Mouse (Mus musculus): ENCODE data around the gene Efr3b. TPM values are rescaled to one million over a fixed set of nuclear protein-coding genes. Genes with fewer than 3 reads are reported as not detected.

Gene Efr3b
- total and polyA plus RNA-seq, 2 experiments from 2014 or later, result 32.8 to 111 TPM

DNA sequence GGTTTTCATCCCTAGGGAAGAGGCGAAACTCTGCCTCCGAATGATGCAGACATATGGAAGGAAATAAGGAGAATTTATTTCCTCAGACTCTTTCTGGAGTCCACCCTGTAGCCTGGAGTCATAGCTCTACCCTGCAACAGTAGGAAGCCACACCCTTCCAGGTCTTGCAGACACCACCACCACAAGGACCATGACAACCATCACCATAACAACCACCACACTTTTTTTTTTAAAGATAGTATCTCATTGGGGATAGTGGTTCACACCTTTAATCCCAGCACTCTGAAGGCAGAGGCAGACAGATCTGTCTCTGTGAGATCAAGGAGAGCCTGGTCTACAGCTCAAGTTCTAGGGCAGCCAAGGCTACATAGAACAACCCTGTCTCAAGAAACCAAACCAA is 26.8 kb upstream of the Efr3b start:
- ATAC-seq (ENCODE audit: low FRiP score), result no peak
- WGBS, result 97% methylated on average over 2 of the region's 2 CpGs

DNA sequence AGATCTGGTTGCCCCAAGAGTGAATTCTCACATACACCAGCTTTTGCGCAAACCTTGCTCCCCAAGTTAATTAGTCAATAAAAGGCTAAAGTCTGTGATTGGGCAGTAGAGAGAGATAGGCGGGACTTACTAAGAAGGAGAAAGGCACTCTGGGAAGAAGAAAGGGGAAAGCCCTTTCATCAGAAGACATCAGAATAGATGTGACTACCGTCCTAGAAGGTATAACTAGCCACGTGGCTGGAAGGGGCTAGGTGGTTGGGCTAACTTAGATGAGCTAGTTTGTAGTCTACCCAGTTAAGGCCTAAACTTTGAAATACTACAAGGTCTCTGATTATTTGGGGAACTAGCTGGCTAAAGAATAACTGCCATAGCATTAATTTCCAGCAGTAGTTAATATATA is 21.0 kb upstream of the Efr3b start:
- H3K9ac ChIP-seq (replicated peaks; ENCODE audit: low read length, poor library complexity, severe bottlenecking), result no peak overlapping the region
- no peaks in the 10 kb centered on the region for H3K36me3 ChIP-seq (ENCODE audit: insufficient read depth, low read length)
- ATAC-seq (ENCODE audit: low FRiP score), result no peak
- H3K4me1 ChIP-seq (ENCODE audit: insufficient read depth, low read length), result no peaks in the 10 kb centered on the region
- H3K9me3 ChIP-seq (ENCODE audit: low read length), result no peaks in the 10 kb centered on the region
- H3K4me2 ChIP-seq (ENCODE audit: low read depth, low read length, poor library complexity, severe bottlenecking), result no peak overlapping the region
- no peak for TF ChIP-seq CTCF (IDR thresholded peaks at IDR 0.05)
- no peak overlapping the region for H3K4me3 ChIP-seq (ENCODE audit: low read depth, low read length)
- no peaks in the 10 kb centered on the region for H3K27me3 ChIP-seq (ENCODE audit: insufficient read depth, low read length)
- H3K27ac ChIP-seq (ENCODE audit: low read depth, low read length), result no peak overlapping the region
- no peak for DNase-seq (ENCODE audit: low spot score)
- 84% methylated on average over 4 of the region's 4 CpGs for WGBS

More for the DNA sequence above, 26.8 kb upstream of the Efr3b start:
- Histone ChIP-seq H3K9me3 (ENCODE audit: low read length) (no peaks in the 10 kb centered on the region), H3K27ac (ENCODE audit: low read depth, low read length) (no peak overlapping the region), H3K36me3 (ENCODE audit: insufficient read depth, low read length) (no peaks in the 10 kb centered on the region), H3K9ac (replicated peaks; ENCODE audit: low read length, poor library complexity, severe bottlenecking) (no peak overlapping the region), H3K27me3 (ENCODE audit: insufficient read depth, low read length) (no peaks in the 10 kb centered on the region), H3K4me1 (ENCODE audit: insufficient read depth, low read length) (no peaks in the 10 kb centered on the region), H3K4me3 (ENCODE audit: low read depth, low read length) (no peak overlapping the region), H3K4me2 (ENCODE audit: low read depth, low read length, poor library complexity, severe bottlenecking) (no peak overlapping the region)
- no peak for DNase-seq (ENCODE audit: low spot score)
- TF ChIP-seq CTCF (IDR thresholded peaks at IDR 0.05), result no peak

DNA sequence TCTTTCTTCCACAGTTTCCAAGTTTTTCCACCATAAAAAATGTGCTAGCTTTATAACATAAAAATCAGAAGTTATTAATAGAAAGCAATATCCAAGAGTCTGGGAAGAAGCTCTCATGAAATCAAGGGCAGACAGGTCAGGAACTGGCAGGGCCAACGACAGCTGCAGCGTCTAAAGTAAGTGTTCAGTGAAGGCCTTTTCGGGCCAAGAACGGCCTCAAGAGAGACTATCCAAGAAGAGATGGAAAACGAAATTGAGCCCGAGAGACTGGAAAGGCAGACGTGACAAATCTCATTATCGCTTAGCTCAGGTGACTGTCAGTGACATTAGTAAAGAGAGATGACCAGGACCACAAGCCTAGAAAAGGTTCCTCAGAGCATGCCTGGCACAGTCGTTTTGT is 19.6 kb upstream of the Efr3b start:
- Histone ChIP-seq H3K9ac (replicated peaks; ENCODE audit: low read length, poor library complexity, severe bottlenecking) (no peak overlapping the region), H3K36me3 (ENCODE audit: insufficient read depth, low read length) (no peaks in the 10 kb centered on the region), H3K27ac (ENCODE audit: low read depth, low read length) (no peak overlapping the region), H3K4me2 (ENCODE audit: low read depth, low read length, poor library complexity, severe bottlenecking) (no peak overlapping the region), H3K9me3 (ENCODE audit: low read length) (no peaks in the 10 kb centered on the region), H3K4me3 (ENCODE audit: low read depth, low read length) (no peak overlapping the region), H3K4me1 (ENCODE audit: insufficient read depth, low read length) (no peaks in the 10 kb centered on the region), H3K27me3 (ENCODE audit: insufficient read depth, low read length) (no peaks in the 10 kb centered on the region)
- DNase-seq (ENCODE audit: low spot score) (peak; percentile 25), ATAC-seq (ENCODE audit: low FRiP score) (no peak)
- no peak for TF ChIP-seq CTCF (IDR thresholded peaks at IDR 0.05)
- WGBS, result 46% methylated on average over 9 of the region's 9 CpGs

DNA sequence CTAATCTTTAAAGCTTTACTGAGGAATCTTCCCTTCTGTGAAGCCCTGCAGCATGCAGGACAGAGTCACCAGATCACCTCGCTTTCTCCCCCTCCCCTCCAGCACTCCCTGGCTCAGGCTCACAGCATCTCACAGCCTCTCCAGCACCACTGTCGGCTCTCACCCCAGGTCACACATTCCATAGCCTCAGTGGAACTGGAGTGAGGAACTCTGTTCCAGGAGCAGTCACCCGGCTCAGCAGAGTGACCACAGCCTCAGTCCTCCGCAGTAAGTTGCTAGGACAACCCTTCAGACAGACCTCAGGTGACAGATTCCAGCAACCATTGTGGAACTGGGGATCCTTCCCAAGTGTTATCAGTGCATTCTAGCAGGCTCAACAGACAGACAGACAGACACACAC is 16.1 kb upstream of the Efr3b start:
- no peak for TF ChIP-seq CTCF (IDR thresholded peaks at IDR 0.05)
- no peaks in the 10 kb centered on the region for H3K9me3 ChIP-seq (ENCODE audit: low read length)
- H3K4me1 ChIP-seq (ENCODE audit: insufficient read depth, low read length), result no peaks in the 10 kb centered on the region
- no peaks in the 10 kb centered on the region for H3K36me3 ChIP-seq (ENCODE audit: insufficient read depth, low read length)
- ATAC-seq (ENCODE audit: low FRiP score), result no peak
- H3K4me3 ChIP-seq (ENCODE audit: low read depth, low read length), result no peak overlapping the region
- no peak overlapping the region for H3K4me2 ChIP-seq (ENCODE audit: low read depth, low read length, poor library complexity, severe bottlenecking)
- H3K27ac ChIP-seq (ENCODE audit: low read depth, low read length), result no peak overlapping the region
- no peak for DNase-seq (ENCODE audit: low spot score)
- H3K27me3 ChIP-seq (ENCODE audit: insufficient read depth, low read length), result no peaks in the 10 kb centered on the region
- H3K9ac ChIP-seq (replicated peaks; ENCODE audit: low read length, poor library complexity, severe bottlenecking), result no peak overlapping the region
- WGBS, result 31% methylated on average over 4 of the region's 4 CpGs

DNA sequence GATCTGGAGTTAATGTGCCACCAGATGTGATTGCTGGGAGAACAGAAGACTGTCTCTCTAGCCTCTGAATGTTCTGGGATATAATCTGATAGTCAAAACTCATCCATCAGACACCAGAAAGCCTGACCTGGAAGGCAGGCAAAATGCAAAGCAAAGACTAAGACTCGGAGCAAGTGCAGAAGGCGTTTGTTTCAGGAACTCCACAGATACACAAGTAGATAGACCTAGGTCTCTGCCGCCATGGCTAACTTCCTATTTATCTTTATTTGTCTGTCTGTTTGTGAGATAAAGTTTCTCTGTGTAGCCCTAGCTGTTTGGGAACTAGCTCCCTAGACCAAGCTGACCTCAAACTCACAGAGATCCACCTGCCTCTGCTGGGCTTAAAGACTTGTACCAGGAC is 14.9 kb upstream of the Efr3b start:
- DNase-seq (ENCODE audit: low spot score), result no peak
- TF ChIP-seq CTCF (IDR thresholded peaks at IDR 0.05), result no peak
- Histone ChIP-seq H3K27me3 (ENCODE audit: insufficient read depth, low read length) (no peaks in the 10 kb centered on the region), H3K4me3 (ENCODE audit: low read depth, low read length) (no peak overlapping the region), H3K4me2 (ENCODE audit: low read depth, low read length, poor library complexity, severe bottlenecking) (no peak overlapping the region), H3K9ac (replicated peaks; ENCODE audit: low read length, poor library complexity, severe bottlenecking) (no peak overlapping the region), H3K4me1 (ENCODE audit: insufficient read depth, low read length) (no peaks in the 10 kb centered on the region), H3K36me3 (ENCODE audit: insufficient read depth, low read length) (no peaks in the 10 kb centered on the region), H3K27ac (ENCODE audit: low read depth, low read length) (no peak overlapping the region), H3K9me3 (ENCODE audit: low read length) (no peaks in the 10 kb centered on the region)
- 91% methylated on average over 3 of the region's 3 CpGs for WGBS
- ATAC-seq (ENCODE audit: low FRiP score), result no peak

DNA sequence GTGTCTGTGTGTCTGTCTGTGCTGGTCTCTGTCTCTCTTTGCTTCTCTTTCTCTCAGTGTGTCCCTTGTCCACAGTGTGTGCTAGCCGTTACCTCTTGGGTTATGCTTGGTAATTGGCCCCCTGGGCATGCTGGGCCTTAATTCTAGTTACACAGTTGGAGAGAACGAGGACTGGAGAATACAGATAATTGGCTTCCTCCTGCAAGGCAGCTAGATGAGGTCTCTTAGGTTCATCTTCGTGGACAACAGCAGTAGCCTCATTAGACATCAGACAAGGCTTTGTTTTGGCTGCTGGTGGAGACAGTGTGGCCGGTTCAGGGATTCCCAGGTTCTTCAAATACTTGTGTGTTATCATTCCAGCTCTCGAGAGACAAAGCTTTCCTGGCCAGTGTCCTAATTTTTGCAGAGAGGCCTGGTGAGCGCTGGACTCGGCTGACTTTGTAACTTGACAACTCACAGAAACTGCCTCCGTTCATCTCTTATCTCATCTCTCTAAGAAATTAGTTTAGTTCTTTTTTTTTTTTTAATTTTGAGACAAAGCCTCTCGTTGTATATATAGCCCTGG is 12.2 kb upstream of the Efr3b start:
- TF ChIP-seq CTCF (IDR thresholded peaks at IDR 0.05), result no peak
- no peak overlapping the region for H3K27ac ChIP-seq (ENCODE audit: low read depth, low read length)
- no peak for DNase-seq (ENCODE audit: low spot score)
- H3K27me3 ChIP-seq (ENCODE audit: insufficient read depth, low read length), result no peaks in the 10 kb centered on the region
- no peaks in the 10 kb centered on the region for H3K36me3 ChIP-seq (ENCODE audit: insufficient read depth, low read length)
- no peak overlapping the region for H3K4me3 ChIP-seq (ENCODE audit: low read depth, low read length)
- H3K9ac ChIP-seq (replicated peaks; ENCODE audit: low read length, poor library complexity, severe bottlenecking), result no peak overlapping the region
- no peak for ATAC-seq (ENCODE audit: low FRiP score)
- 49% methylated on average over 9 of the region's 9 CpGs for WGBS
- H3K4me2 ChIP-seq (ENCODE audit: low read depth, low read length, poor library complexity, severe bottlenecking), result no peak overlapping the region
- no peaks in the 10 kb centered on the region for H3K4me1 ChIP-seq (ENCODE audit: insufficient read depth, low read length)
- no peaks in the 10 kb centered on the region for H3K9me3 ChIP-seq (ENCODE audit: low read length)
